Mouse (Mus musculus): ENCODE data around the gene Tmem150b. TPM values are rescaled to one million over a fixed set of nuclear protein-coding genes. Genes with fewer than 3 reads are reported as not detected.

Gene Tmem150b
- polyA plus RNA-seq, 1 experiment: 0.04 TPM

GRCm38 (mm10) chr7:4742482-4742819, 17.4 kb upstream of the Tmem150b start:
- H3K4me3 ChIP-seq: no peak overlapping the region
- TF ChIP-seq MYOG (IDR thresholded peaks at IDR 0.05; ENCODE audit: control insufficient read depth in 1 of 3, insufficient read depth in 1 of 3, insufficient read length in 2 of 3, low read depth in 2 of 3): no peak
- TF ChIP-seq REST (IDR thresholded peaks at IDR 0.05; ENCODE audit: insufficient read depth, insufficient read length): no peak
- TF ChIP-seq CEBPB (IDR thresholded peaks at IDR 0.05; ENCODE audit: insufficient read depth, poor library complexity, severe bottlenecking): no peak
- no peak for TF ChIP-seq USF1 (IDR thresholded peaks at IDR 0.05; ENCODE audit: low read depth)
- no peak for TF ChIP-seq SRF (IDR thresholded peaks at IDR 0.05; ENCODE audit: control insufficient read depth, insufficient read length, low read depth)
- TF ChIP-seq TCF3 (IDR thresholded peaks at IDR 0.05; ENCODE audit: insufficient read length, low read depth): no peak
- no peak for TF ChIP-seq MAX (IDR thresholded peaks at IDR 0.05; ENCODE audit: low read depth)
- TF ChIP-seq POLR2AphosphoS2 (IDR thresholded peaks at IDR 0.05; ENCODE audit: insufficient read length, low read depth): no peak
- TF ChIP-seq TCF12 (IDR thresholded peaks at IDR 0.05; ENCODE audit: insufficient read depth, poor library complexity, severe bottlenecking): no peak
- no peak for TF ChIP-seq MYOD1 (IDR thresholded peaks at IDR 0.05; ENCODE audit: control insufficient read depth in 1 of 3, insufficient read length in 2 of 3, low read depth in 2 of 3)
- no peak for TF ChIP-seq POLR2A (IDR thresholded peaks at IDR 0.05; ENCODE audit: insufficient read length, low read depth)
- TF ChIP-seq E2F4 (IDR thresholded peaks at IDR 0.05; ENCODE audit: insufficient read depth): no peak
- H3K27me3 ChIP-seq (ENCODE audit: control insufficient read depth, insufficient read depth, insufficient read length): no peaks in the 10 kb centered on the region
- H3K4me2 ChIP-seq (ENCODE audit: low read depth): no peak overlapping the region
- no peak overlapping the region for H3ac ChIP-seq (ENCODE audit: control insufficient read depth, insufficient read length)
- H3K36me3 ChIP-seq (ENCODE audit: control insufficient read depth, insufficient read depth): no peaks in the 10 kb centered on the region
- peaks cover 5% of the 10 kb centered on the region for H3K79me2 ChIP-seq (ENCODE audit: control insufficient read depth, insufficient read depth)

GRCm38 (mm10) chr7:4741672-4742481, 16.8 kb upstream of the Tmem150b start:
- no peak for TF ChIP-seq MYOD1 (IDR thresholded peaks at IDR 0.05; ENCODE audit: control insufficient read depth in 1 of 3, insufficient read length in 2 of 3, low read depth in 2 of 3)
- no peak for TF ChIP-seq MYOG (IDR thresholded peaks at IDR 0.05; ENCODE audit: control insufficient read depth in 1 of 3, insufficient read depth in 1 of 3, insufficient read length in 2 of 3, low read depth in 2 of 3)
- no peak for TF ChIP-seq REST (IDR thresholded peaks at IDR 0.05; ENCODE audit: insufficient read depth, insufficient read length)
- no peak for TF ChIP-seq TCF12 (IDR thresholded peaks at IDR 0.05; ENCODE audit: insufficient read depth, poor library complexity, severe bottlenecking)
- TF ChIP-seq CEBPB (IDR thresholded peaks at IDR 0.05; ENCODE audit: insufficient read depth, poor library complexity, severe bottlenecking): no peak
- TF ChIP-seq POLR2AphosphoS2 (IDR thresholded peaks at IDR 0.05; ENCODE audit: insufficient read length, low read depth): no peak
- no peak for TF ChIP-seq USF1 (IDR thresholded peaks at IDR 0.05; ENCODE audit: low read depth)
- no peak for TF ChIP-seq MAX (IDR thresholded peaks at IDR 0.05; ENCODE audit: low read depth)
- no peak for TF ChIP-seq TCF3 (IDR thresholded peaks at IDR 0.05; ENCODE audit: insufficient read length, low read depth)
- TF ChIP-seq SRF (IDR thresholded peaks at IDR 0.05; ENCODE audit: control insufficient read depth, insufficient read length, low read depth): no peak
- no peak for TF ChIP-seq E2F4 (IDR thresholded peaks at IDR 0.05; ENCODE audit: insufficient read depth)
- TF ChIP-seq POLR2A (IDR thresholded peaks at IDR 0.05; ENCODE audit: insufficient read length, low read depth): no peak
- Histone ChIP-seq H3K36me3 (ENCODE audit: control insufficient read depth, insufficient read depth) (no peaks in the 10 kb centered on the region), H3ac (ENCODE audit: control insufficient read depth, insufficient read length) (no peak overlapping the region), H3K79me2 (ENCODE audit: control insufficient read depth, insufficient read depth) (peaks cover 5% of the 10 kb centered on the region), H3K27me3 (ENCODE audit: control insufficient read depth, insufficient read depth, insufficient read length) (no peaks in the 10 kb centered on the region), H3K4me2 (ENCODE audit: low read depth) (peak overlapping the region; percentile 95), H3K4me3 (peak overlapping the region; percentile 72)

GRCm38 (mm10) chr7:4741151-4741550, 16.1 kb upstream of the Tmem150b start:
- no peak overlapping the region for H3ac ChIP-seq (ENCODE audit: control insufficient read depth, insufficient read length)
- H3K79me2 ChIP-seq (ENCODE audit: control insufficient read depth, insufficient read depth): peaks cover 5% of the 10 kb centered on the region
- TF ChIP-seq CEBPB (IDR thresholded peaks at IDR 0.05; ENCODE audit: insufficient read depth, poor library complexity, severe bottlenecking) (no peak), USF1 (IDR thresholded peaks at IDR 0.05; ENCODE audit: low read depth) (no peak), TCF3 (IDR thresholded peaks at IDR 0.05; ENCODE audit: insufficient read length, low read depth) (no peak), REST (IDR thresholded peaks at IDR 0.05; ENCODE audit: insufficient read depth, insufficient read length) (no peak), POLR2A (IDR thresholded peaks at IDR 0.05; ENCODE audit: insufficient read length, low read depth) (no peak), MYOD1 (IDR thresholded peaks at IDR 0.05; ENCODE audit: control insufficient read depth in 1 of 3, insufficient read length in 2 of 3, low read depth in 2 of 3) (no peak), POLR2AphosphoS2 (IDR thresholded peaks at IDR 0.05; ENCODE audit: insufficient read length, low read depth) (no peak), E2F4 (IDR thresholded peaks at IDR 0.05; ENCODE audit: insufficient read depth) (no peak), SRF (IDR thresholded peaks at IDR 0.05; ENCODE audit: control insufficient read depth, insufficient read length, low read depth) (no peak), MYOG (IDR thresholded peaks at IDR 0.05; ENCODE audit: control insufficient read depth in 1 of 3, insufficient read depth in 1 of 3, insufficient read length in 2 of 3, low read depth in 2 of 3) (no peak), TCF12 (IDR thresholded peaks at IDR 0.05; ENCODE audit: insufficient read depth, poor library complexity, severe bottlenecking) (no peak), MAX (IDR thresholded peaks at IDR 0.05; ENCODE audit: low read depth) (no peak)

GRCm38 (mm10) chr7:4740309-4740727, 15.3 kb upstream of the Tmem150b start:
- peak overlapping the region; percentile 4 for H3ac ChIP-seq (ENCODE audit: control insufficient read depth, insufficient read length)
- peak overlapping the region; percentile 95 for H3K4me2 ChIP-seq (ENCODE audit: low read depth)
- no peaks in the 10 kb centered on the region for H3K36me3 ChIP-seq (ENCODE audit: control insufficient read depth, insufficient read depth)
- H3K27me3 ChIP-seq (ENCODE audit: control insufficient read depth, insufficient read depth, insufficient read length): no peaks in the 10 kb centered on the region
- H3K79me2 ChIP-seq (ENCODE audit: control insufficient read depth, insufficient read depth): peaks cover 5% of the 10 kb centered on the region
- TF ChIP-seq MYOG (IDR thresholded peaks at IDR 0.05; ENCODE audit: control insufficient read depth in 1 of 3, insufficient read depth in 1 of 3, insufficient read length in 2 of 3, low read depth in 2 of 3) (no peak), E2F4 (IDR thresholded peaks at IDR 0.05; ENCODE audit: insufficient read depth) (no peak), POLR2AphosphoS2 (IDR thresholded peaks at IDR 0.05; ENCODE audit: insufficient read length, low read depth) (no peak), CEBPB (IDR thresholded peaks at IDR 0.05; ENCODE audit: insufficient read depth, poor library complexity, severe bottlenecking) (no peak), MYOD1 (IDR thresholded peaks at IDR 0.05; ENCODE audit: control insufficient read depth in 1 of 3, insufficient read length in 2 of 3, low read depth in 2 of 3) (no peak), TCF3 (IDR thresholded peaks at IDR 0.05; ENCODE audit: insufficient read length, low read depth) (no peak), POLR2A (IDR thresholded peaks at IDR 0.05; ENCODE audit: insufficient read length, low read depth) (no peak), MAX (IDR thresholded peaks at IDR 0.05; ENCODE audit: low read depth) (no peak), SRF (IDR thresholded peaks at IDR 0.05; ENCODE audit: control insufficient read depth, insufficient read length, low read depth) (no peak), REST (IDR thresholded peaks at IDR 0.05; ENCODE audit: insufficient read depth, insufficient read length) (no peak), TCF12 (IDR thresholded peaks at IDR 0.05; ENCODE audit: insufficient read depth, poor library complexity, severe bottlenecking) (no peak), USF1 (IDR thresholded peaks at IDR 0.05; ENCODE audit: low read depth) (no peak)
- peak overlapping the region; percentile 72 for H3K4me3 ChIP-seq

More at GRCm38 (mm10) chr7:4741151-4741550, 16.1 kb upstream of the Tmem150b start:
- peak overlapping the region; percentile 72 for H3K4me3 ChIP-seq
- no peaks in the 10 kb centered on the region for H3K27me3 ChIP-seq (ENCODE audit: control insufficient read depth, insufficient read depth, insufficient read length)
- H3K4me2 ChIP-seq (ENCODE audit: low read depth): peak overlapping the region; percentile 95
- no peaks in the 10 kb centered on the region for H3K36me3 ChIP-seq (ENCODE audit: control insufficient read depth, insufficient read depth)
